Mouse (Mus musculus) heart, embryonic 16.5 days (tissue): Measurements from ENCODE around the gene Gopc. TPM values are rescaled to one million over a fixed set of nuclear protein-coding genes. Genes with fewer than 3 reads are reported as not detected.
"Not testable (repeated sequence)": the region's sequence is repeated elsewhere in the genome, so short reads cannot be mapped to it uniquely, and the experiment has no call there.

ENCODE experiments used
- ATAC-seq: fragments of 200-750 bp; cut with Nextera tagmentation; replicated peaks from 2 replicates; pipeline ENCODE4 v1.8.0; 2017; ENCODE audit warnings: moderate number of reproducible peaks; ENCODE audit not compliant: insufficient read depth, low FRiP score; ENCODE audit errors: extremely low read depth
- H3K27ac ChIP-seq: fragments of 300-500 bp; sonication (generic); 2 replicates; pipeline ENCODE4 v1.5.1; 2014; ENCODE audit warnings: mild to moderate bottlenecking, low read length, control low read depth, moderate library complexity
- H3K27me3 ChIP-seq: fragments of 300-500 bp; sonication (generic); 2 replicates; pipeline ENCODE4 v1.6.1; 2014; ENCODE audit warnings: low read length, mixed read lengths; ENCODE audit not compliant: control insufficient read depth, insufficient read depth
- H3K36me3 ChIP-seq: fragments of 300-500 bp; sonication (generic); 2 replicates; pipeline ENCODE4 v1.6.1; 2014; ENCODE audit not compliant: control insufficient read depth, insufficient read depth
- H3K4me1 ChIP-seq: fragments of 300-500 bp; sonication (generic); 2 replicates; pipeline ENCODE4 v1.6.1; 2014; ENCODE audit warnings: low read length, mixed read lengths; ENCODE audit not compliant: control insufficient read depth, insufficient read depth
- H3K4me2 ChIP-seq: fragments of 300-500 bp; sonication (generic); 2 replicates; pipeline ENCODE4 v1.6.1; 2014; ENCODE audit warnings: low read depth, mild to moderate bottlenecking, control low read depth, low read length
- H3K4me3 ChIP-seq: fragments of 300-500 bp; sonication (generic); 2 replicates; pipeline ENCODE4 v1.5.1; 2014; ENCODE audit warnings: mild to moderate bottlenecking, control low read depth, low read length
- H3K9ac ChIP-seq: fragments of 300-500 bp; sonication (generic); 2 replicates; pipeline ENCODE4 v1.6.1; 2014; ENCODE audit warnings: low read length, control low read depth
- H3K9me3 ChIP-seq: fragments of 300-500 bp; sonication (generic); replicated peaks from 2 replicates; pipeline ENCODE4 v1.6.1; 2016; ENCODE audit warnings: low read length; ENCODE audit not compliant: control insufficient read depth
- WGBS: fragments of 180-500 bp; shearing (Covaris S2); extraction: QIAGEN DNeasy Blood & Tissue Kit; methylation state at CpG from one replicate; pipeline ENCODE4 v1.1.7; 2014; 5-methylcytosine and 5-hydroxymethylcytosine counted together
- polyA plus RNA-seq: library from polyadenylated mRNA; unstranded; fragments of >200 nt; fragmentation: Nextera tagmentation; extraction: Ambion mirVana; gene quantifications from 2 replicates; pipeline ENCODE4 v1.2.1, GENCODE M21; 2015

Gene Gopc
- polyA plus RNA-seq, 1 experiment from 2014 or later = 14.3 TPM

GRCm38 (mm10) chr10:52295934-52296333 lies 86.0 kb downstream of the Gopc start:
- Histone ChIP-seq H3K4me2 (no peak overlapping the region), H3K4me3 (no peak overlapping the region), H3K36me3 (no peaks in the 10 kb centered on the region), H3K4me1 (no peaks in the 10 kb centered on the region), H3K9ac (no peak overlapping the region), H3K9me3 (no peaks in the 10 kb centered on the region), H3K27ac (no peak overlapping the region), H3K27me3 (no peaks in the 10 kb centered on the region)
- ATAC-seq = no peak
- WGBS = 77% methylated on average over 2 of the region's 2 CpGs

- no peaks in the 10 kb centered on the region for H3K27me3 ChIP-seq
- no peaks in the 10 kb centered on the region for H3K4me1 ChIP-seq
- no peak overlapping the region for H3K4me2 ChIP-seq
- WGBS = 59% methylated on average over 4 of the region's 4 CpGs
- H3K27ac ChIP-seq = 0 out of 2 replicates have a peak overlapping the region, but pooled peaks have one; percentile 3
- ATAC-seq = no peak
- H3K9ac ChIP-seq = no peak overlapping the region
- no peak overlapping the region for H3K4me3 ChIP-seq
- H3K36me3 ChIP-seq = no peaks in the 10 kb centered on the region
- no peaks in the 10 kb centered on the region for H3K9me3 ChIP-seq
These were observed 87.9 kb downstream of the Gopc start for GRCm38 (mm10) chr10:52293921-52294577.

GRCm38 (mm10) chr10:52292391-52292790 lies 89.5 kb downstream of the Gopc start:
- ATAC-seq, H3K9me3 ChIP-seq, H3K9ac ChIP-seq, H3K36me3 ChIP-seq, H3K27me3 ChIP-seq, H3K4me1 ChIP-seq, H3K27ac ChIP-seq, H3K4me2 ChIP-seq, H3K4me3 ChIP-seq: not testable (repeated sequence)
- WGBS = 67% methylated on average over 1 of the region's 1 CpGs

GRCm38 (mm10) chr10:52289261-52289660 lies 92.7 kb downstream of the Gopc start:
- H3K4me2 ChIP-seq = no peak overlapping the region
- H3K27me3 ChIP-seq = no peaks in the 10 kb centered on the region
- H3K9ac ChIP-seq = no peak overlapping the region
- H3K27ac ChIP-seq = no peak overlapping the region
- no peaks in the 10 kb centered on the region for H3K4me1 ChIP-seq
- no peaks in the 10 kb centered on the region for H3K9me3 ChIP-seq
- no peak overlapping the region for H3K4me3 ChIP-seq
- no peak for ATAC-seq
- no peaks in the 10 kb centered on the region; the same call in 1 of the 2 replicates for H3K36me3 ChIP-seq
- WGBS = 83% methylated on average over 3 of the region's 3 CpGs

- Histone ChIP-seq H3K4me1 (no peaks in the 10 kb centered on the region), H3K36me3 (no peaks in the 10 kb centered on the region; the same call in 1 of the 2 replicates), H3K4me3 (no peak overlapping the region), H3K4me2 (no peak overlapping the region), H3K9ac (no peak overlapping the region), H3K27ac (no peak overlapping the region), H3K27me3 (no peaks in the 10 kb centered on the region), H3K9me3 (no peaks in the 10 kb centered on the region)
- 76% methylated on average over 5 of the region's 5 CpGs for WGBS
- no peak for ATAC-seq
These were observed 93.9 kb downstream of the Gopc start for GRCm38 (mm10) chr10:52287852-52288533.

Other genes with a start within 250 kb of the Gopc start
- not detected in 2 replicates for gene Ros1, start 186.9 kb downstream of the Gopc start, polyA plus RNA-seq
- 8.8 and 9.8 TPM in 2 replicates for gene Dcbld1, start 148.5 kb downstream of the Gopc start, polyA plus RNA-seq
- not detected in 2 replicates for gene Gm26741, start 23.4 kb downstream of the Gopc start, polyA plus RNA-seq
- not detected in 2 replicates for gene Nepn, start 6.8 kb upstream of the Gopc start, polyA plus RNA-seq
- gene Nus1, start 35.4 kb upstream of the Gopc start, polyA plus RNA-seq = 8.3 and 8.4 TPM in 2 replicates